Mouse (Mus musculus) CD8-positive naive resting alpha-beta T cell, adult 2 months (primary cell): ENCODE data around the gene Rbm34.
"Not testable (repeated sequence)": the region's sequence is repeated elsewhere in the genome, so short reads cannot be mapped to it uniquely, and the experiment has no call there.

Experiments used
- DNase-seq, 2 experiments: peaks; one replicate each; pipeline ENCODE4 v3.0.0; 2022; ENCODE audit warnings: low read depth in 2 of 2, low spot score in 2 of 2

Gene Rbm34

GRCm38 (mm10) chr8:126920386-126920785 is 50.5 kb downstream of the Rbm34 start:
- DNase-seq: no peak

GRCm38 (mm10) chr8:126919703-126920102 is 51.2 kb downstream of the Rbm34 start:
- DNase-seq: no peak

GRCm38 (mm10) chr8:126919255-126919654 is 51.6 kb downstream of the Rbm34 start:
- no peak for DNase-seq

- DNase-seq: no peak
These were observed 52.5 kb downstream of the Rbm34 start for GRCm38 (mm10) chr8:126918356-126918755.

DNA sequence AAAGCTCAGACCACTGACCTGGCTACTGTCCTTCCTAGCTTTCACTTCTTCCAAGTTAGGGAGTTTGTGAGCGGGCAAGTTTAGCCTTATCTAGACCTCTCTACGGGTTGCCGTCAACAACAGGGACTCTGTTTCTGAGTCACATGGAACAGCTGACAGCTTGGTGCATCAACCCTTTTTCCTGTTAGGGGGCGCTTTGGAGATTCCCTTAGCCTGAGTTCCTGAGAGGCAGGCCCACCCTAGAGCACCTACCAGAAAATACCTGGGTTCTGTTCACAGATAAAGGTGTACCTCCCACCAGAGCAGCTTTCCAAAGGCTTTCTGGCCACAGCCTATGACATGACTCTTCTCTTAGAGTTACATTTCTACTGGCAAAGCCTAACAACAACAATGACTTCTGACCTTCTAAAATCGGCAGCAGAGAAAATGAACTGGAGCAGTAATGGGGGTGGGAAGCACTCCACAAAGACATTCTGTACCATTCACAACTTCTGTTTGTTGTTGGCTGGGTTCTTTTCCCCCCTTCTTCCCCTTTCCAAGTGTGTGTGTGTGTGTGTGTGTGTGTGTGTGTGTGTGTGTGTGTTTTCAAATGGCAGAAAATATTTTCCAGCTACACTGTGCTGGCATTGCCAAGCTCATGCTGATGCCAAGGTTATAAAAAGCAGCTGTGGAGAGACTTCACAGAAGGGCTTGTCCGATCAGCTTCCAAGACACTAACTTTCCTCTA is 53.5 kb downstream of the Rbm34 start:
- DNase-seq: no peak

GRCm38 (mm10) chr8:126916611-126917010 is 54.3 kb downstream of the Rbm34 start:
- DNase-seq: no peak

DNA sequence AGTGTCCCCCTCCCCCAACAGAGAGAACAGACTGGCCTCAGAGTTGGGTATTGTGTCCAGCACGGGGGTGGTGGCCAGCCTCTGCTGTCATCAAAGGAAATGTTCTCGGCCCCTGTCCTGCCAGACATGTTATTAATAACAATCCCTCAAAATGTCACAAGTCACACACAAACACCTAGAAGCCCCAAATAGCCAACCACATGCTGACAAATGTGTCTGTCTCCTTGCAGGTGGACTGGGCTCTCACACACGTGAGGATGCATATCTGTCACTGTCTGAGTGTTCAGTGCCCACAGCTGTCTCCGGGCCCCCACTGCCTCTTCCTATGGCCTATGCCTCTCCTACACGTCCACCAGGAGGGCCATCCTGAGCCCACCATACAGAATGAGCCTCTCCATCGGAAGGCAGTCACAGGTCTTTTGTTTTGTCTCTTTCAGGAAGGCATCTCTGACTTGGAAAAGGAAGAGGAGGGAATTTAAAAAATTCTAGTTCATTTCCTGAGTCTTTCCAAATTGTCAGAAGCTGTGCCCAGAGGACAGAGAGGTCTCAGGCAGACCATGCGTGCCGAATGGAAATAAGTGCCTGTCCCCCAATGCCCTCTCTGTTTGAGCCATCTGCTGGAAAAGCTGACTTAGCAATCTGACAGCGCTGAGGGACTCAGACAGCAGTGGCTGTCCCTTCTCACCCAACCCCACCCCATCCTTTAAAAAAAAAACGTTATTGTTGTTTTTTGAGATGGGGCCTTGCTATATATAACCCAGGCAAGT is 56.1 kb downstream of the Rbm34 start:
- no peak for DNase-seq

- not testable (repeated sequence) for DNase-seq
These were observed 56.8 kb downstream of the Rbm34 start for GRCm38 (mm10) chr8:126914107-126914490.

GRCm38 (mm10) chr8:126913241-126914106 is 57.4 kb downstream of the Rbm34 start:
- DNase-seq: no peak

DNA sequence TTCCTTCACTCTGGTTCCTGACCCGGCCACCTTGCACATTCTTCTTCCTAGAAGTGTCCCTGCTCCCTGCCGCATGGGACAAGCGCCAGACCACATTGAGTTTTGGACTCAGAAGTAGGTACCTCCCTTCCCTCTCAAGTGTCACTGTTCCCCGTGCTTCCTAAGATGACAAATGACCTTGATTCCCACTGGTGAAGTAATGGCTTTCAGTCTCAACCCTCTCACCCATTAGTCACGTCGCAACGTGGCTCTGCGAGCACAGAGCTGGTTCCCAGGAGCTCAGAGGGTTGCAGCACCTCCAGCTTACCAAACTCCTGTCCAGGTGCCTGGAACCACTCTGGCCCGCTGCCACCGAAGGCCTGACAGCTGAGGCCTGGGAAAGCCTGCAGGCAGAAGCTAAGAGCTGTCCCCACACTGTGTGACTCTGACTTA is 61.5 kb downstream of the Rbm34 start:
- DNase-seq: no peak

DNA sequence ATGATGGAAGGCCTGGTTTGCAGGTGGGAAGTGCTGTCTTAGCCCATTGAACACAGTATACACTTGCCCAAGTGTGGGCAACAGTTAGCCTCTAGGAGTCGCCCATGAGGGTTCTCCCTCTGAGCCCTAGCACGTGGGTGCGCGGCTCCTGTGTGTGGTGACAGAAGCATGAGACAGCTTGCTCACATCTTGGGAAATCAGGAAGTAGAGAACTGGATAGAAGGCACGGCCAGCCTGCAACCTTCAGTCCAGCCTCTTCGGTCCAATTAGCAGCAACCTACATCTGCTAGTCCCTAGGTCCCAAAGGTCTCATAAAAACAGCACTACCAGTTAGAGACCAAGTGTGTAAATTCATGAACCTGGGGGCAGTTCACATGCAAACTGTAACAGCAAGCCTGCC is 62.1 kb downstream of the Rbm34 start:
- no peak for DNase-seq

- DNase-seq: no peak
These were observed 62.9 kb downstream of the Rbm34 start for GRCm38 (mm10) chr8:126907968-126908367.

GRCm38 (mm10) chr8:126907374-126907773 is 63.5 kb downstream of the Rbm34 start:
- no peak for DNase-seq

DNA sequence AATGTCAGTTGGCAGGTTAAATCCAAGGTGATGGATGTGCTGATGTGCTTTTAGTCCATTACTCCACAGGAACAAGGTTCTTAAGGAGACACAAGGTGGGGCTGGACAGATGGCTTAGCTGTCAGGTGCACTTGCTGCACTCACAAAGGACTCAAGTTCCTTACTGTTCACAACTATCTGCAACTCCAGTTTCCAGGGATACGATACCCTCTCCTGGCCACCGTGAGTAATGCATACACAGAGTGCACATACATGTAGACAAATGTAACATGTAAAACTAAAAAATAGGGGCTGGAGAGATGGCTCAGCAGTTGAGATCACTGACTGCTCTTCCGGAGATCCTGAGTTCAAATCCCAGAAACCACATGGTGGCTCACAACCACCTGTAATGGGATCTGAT is 65.5 kb downstream of the Rbm34 start:
- DNase-seq: peak in 1 of 2 experiments; percentile 8

DNA sequence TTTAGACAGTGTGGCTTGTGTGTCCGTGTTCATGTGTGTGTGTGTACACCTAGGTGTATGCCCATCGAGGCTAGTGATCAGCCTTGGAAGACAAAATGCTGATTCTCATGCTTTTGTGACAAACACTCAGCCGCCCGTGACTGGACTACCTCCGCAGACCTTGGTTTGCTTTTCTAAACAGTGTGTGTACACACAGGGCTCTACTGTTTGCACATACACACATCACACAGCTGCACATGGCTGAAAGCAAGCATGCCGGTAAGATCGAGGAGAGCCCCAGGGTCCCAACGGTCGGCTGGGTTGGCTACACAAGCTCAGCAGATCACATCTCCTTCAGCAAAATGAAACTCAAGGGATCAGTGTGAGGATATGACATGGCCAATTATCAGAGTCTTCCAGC is 66.9 kb downstream of the Rbm34 start:
- DNase-seq: no peak

DNA sequence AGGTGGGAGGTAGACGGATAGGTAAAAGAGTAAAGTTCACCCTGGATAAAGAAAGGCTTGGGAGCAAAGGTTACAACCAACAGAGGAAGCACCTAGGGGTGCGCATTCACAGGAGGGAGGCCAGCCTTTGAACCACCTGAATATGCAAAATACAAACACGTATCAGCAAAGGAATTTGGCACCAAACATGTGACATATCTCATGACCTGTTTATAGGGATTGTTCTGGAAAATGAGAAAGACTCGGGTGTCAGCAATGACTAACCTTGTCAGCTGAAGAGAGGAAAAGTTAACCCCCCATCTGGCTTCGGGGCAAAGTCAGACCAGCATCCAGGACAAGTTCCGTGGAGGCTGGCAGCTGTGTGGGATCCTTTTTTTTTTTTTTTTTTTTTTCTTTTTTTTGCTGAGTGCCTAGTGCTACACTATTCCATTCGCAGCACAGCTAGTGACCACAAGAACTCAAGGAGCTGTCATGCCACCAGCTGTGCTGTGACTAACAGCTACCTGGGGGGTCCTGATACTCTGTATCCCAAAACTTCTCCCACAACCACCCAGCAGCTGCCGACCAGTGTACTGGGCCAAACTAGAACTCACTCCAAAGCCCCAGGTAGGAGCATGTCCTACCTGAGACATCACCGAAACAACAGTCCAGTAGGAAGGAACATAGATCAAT is 67.5 kb downstream of the Rbm34 start:
- DNase-seq: no peak

- DNase-seq: no peak
These were observed 69.3 kb downstream of the Rbm34 start for GRCm38 (mm10) chr8:126901612-126902011.

DNA sequence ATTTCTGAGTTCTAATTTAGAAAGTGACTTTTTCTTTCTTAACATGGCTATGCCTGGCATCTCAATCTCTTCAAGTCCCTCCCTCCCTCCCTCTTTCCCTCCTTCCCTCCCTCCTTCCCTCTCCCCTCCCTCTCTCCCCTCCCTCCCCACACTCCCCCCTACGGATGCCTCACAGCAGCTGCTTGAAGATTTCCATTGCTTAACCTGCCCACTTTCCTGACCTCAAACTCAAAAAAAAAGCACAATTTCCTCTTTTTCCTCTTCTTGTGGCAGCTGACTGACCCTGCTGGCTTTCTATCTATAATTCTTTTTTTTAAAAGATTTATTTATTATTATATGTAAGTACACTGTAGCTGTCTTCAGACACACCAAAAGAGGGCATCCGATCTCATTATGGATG is 69.8 kb downstream of the Rbm34 start:
- DNase-seq: no peak
